Mouse (Mus musculus) forebrain, embryonic 11.5 days (tissue): ENCODE data around the gene Ptges. TPM values are rescaled to one million over a fixed set of nuclear protein-coding genes. Genes with fewer than 3 reads are reported as not detected.

Experiments used
- ATAC-seq: fragments of 200-750 bp; cut with Nextera tagmentation; replicated peaks from 2 replicates; pipeline ENCODE4 v1.8.0; 2017; ENCODE audit warnings: moderate TSS enrichment; ENCODE audit not compliant: low FRiP score
- DNase-seq: peaks from one replicate; pipeline ENCODE4 v3.0.0-alpha.2; 2017; ENCODE audit warnings: low spot score
- H3K27ac ChIP-seq: fragments of 300-500 bp; sonication (generic); 2 replicates; pipeline ENCODE4 v1.5.1; 2014; ENCODE audit warnings: low read depth, low read length
- H3K27me3 ChIP-seq: fragments of 300-500 bp; sonication (generic); 2 replicates; pipeline ENCODE4 v1.6.1; 2014; ENCODE audit warnings: mild to moderate bottlenecking, low read length, mixed read lengths; ENCODE audit not compliant: control insufficient read depth, insufficient read depth
- H3K36me3 ChIP-seq: fragments of 300-500 bp; sonication (generic); 2 replicates; pipeline ENCODE4 v1.6.1; 2014; ENCODE audit warnings: mild to moderate bottlenecking, low read length, moderate library complexity, mixed read lengths; ENCODE audit not compliant: control insufficient read depth, insufficient read depth
- H3K4me1 ChIP-seq: fragments of 300-500 bp; sonication (generic); replicated peaks from 2 replicates; pipeline ENCODE4 v1.6.1; 2014; ENCODE audit warnings: low read length, mixed read lengths; ENCODE audit not compliant: control insufficient read depth, insufficient read depth
- H3K4me2 ChIP-seq: fragments of 300-500 bp; sonication (generic); 2 replicates; pipeline ENCODE4 v1.6.1; 2014; ENCODE audit warnings: low read depth, mild to moderate bottlenecking, low read length, moderate library complexity, mixed read lengths; ENCODE audit not compliant: severe bottlenecking
- H3K4me3 ChIP-seq: fragments of 300-500 bp; sonication (generic); 2 replicates; pipeline ENCODE4 v1.5.1; 2014; ENCODE audit warnings: low read depth, low read length
- H3K9ac ChIP-seq: fragments of 300-500 bp; sonication (generic); 2 replicates; pipeline ENCODE4 v1.6.1; 2014; ENCODE audit warnings: low read length
- H3K9me3 ChIP-seq: fragments of 300-500 bp; sonication (generic); 2 replicates; pipeline ENCODE4 v1.6.1; 2016; ENCODE audit warnings: low read length, mixed read lengths; ENCODE audit not compliant: control insufficient read depth
- WGBS: fragments of 180-500 bp; shearing (Covaris S2); extraction: QIAGEN DNeasy Blood & Tissue Kit; methylation state at CpG from one replicate; pipeline ENCODE4 v1.1.7; 2014; 5-methylcytosine and 5-hydroxymethylcytosine counted together
- polyA plus RNA-seq: library from polyadenylated mRNA; unstranded; fragments of >200 nt; fragmentation: Nextera tagmentation; extraction: Ambion mirVana; gene quantifications from 2 replicates; pipeline ENCODE4 v1.2.1, GENCODE M21; 2014

Gene Ptges
- 4.2 and 5.5 TPM in 2 replicates for polyA plus RNA-seq

DNA sequence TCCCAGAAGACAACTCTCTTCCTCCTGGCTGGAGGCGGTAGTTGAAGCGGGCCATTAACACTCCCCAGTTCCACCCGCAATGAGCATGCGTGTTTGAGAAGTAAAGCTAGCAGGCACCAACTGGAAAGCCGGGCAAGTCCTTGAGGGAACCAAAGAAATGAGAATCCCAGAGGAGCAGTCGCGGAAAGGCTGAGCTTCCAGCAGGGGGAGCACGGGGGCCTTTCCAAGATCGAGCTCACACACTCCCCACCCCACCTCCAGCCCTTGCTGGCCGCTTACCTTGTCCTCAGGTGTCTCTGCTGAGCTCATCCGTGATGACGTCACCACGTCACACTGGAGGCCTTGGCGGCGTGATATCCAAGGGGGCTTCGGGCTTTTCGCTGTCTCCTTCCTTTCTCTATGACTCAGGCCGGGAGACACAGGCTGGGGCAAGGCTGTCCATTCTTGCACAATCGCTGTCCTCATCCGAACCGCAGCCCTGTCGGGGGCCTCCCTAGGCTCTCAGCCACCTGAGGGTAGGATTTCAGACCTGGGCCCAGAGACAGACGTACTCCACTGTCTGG is at the start of gene Ptges:
TSS of gene Ptges (minus strand) at position 381 of the 563 bp plus-strand sequence.
- Histone ChIP-seq H3K27me3 (no peaks in the 10 kb centered on the region), H3K27ac (no peak within 1 kb of the TSS), H3K36me3 (no peaks in the 10 kb centered on the region), H3K9me3 (no peaks in the 10 kb centered on the region), H3K9ac (peak within 1 kb of the TSS; percentile 32), H3K4me1 (peaks cover 5% of the 10 kb centered on the region; the same call in 1 of the 2 replicates), H3K4me3 (peak within 1 kb of the TSS; percentile 16; the same call in 1 of the 2 replicates), H3K4me2 (peak within 1 kb of the TSS; percentile 48)
- 3% methylated on average over 23 of the region's 23 CpGs for WGBS
- DNase-seq (peak; percentile 87), ATAC-seq (peak; percentile 49; the same call in 1 of the 2 replicates)

DNA sequence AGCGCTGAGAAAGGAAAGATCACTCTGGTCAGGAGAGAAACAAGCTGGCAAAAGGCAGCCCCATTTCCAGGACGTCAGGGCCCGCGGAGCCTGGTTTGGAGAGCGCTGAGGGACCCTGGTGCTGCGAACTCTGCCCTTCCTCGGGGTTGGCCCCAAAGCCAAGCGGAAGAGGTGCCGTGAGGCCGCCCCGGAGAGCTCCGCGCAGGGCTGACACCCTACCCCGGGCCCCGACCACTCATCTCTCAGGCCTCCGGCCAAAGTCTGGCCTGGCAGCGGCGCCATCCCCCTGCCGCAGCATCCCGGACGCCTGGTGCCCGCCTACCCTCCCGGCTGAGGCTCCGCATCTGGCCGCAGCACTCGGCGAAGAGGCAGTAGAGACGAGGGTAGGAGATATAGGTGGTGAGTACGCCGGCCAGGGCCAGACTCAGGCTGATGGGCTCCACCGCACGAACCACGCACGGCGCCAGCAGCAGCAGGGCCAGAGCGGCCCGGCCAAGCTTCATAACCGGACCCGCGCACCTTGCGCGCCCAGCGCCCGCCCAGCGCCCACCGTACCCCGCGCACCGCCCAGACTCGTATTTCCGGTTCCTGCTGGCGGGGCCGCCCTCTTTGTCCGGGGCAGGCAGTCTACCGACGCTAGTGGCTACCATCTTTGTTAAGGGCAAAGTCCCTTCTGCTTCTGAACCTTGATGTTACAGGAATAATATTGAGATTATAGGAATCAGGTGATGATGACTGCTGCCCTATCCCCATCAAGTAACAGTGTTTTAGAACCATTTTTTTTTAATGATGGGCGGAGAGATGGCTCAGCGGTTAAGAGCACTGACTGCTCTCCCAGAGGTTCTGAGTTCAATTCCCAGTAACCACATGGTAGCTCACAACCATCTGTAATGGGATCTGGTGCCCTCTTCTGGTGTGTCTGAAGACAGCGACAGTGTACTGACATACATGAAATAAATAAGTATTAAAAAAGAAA is 38.0 kb upstream of the Ptges start, which contains the start of gene Tor1a:
TSS of gene Tor1a (minus strand) at position 582 of the 976 bp plus-strand sequence.
- H3K27ac ChIP-seq = no peak within 1 kb of the TSS
- peak; percentile 94 for ATAC-seq
- peaks cover 6% of the 10 kb centered on the region for H3K4me1 ChIP-seq
- H3K9me3 ChIP-seq = no peaks in the 10 kb centered on the region
- 2% methylated on average over 59 of the region's 59 CpGs for WGBS
- H3K36me3 ChIP-seq = peaks cover 9% of the 10 kb centered on the region; the same call in 1 of the 2 replicates
- peak within 1 kb of the TSS; percentile 74 for H3K9ac ChIP-seq
- H3K4me3 ChIP-seq = peak within 1 kb of the TSS; percentile 75
- peak within 1 kb of the TSS; percentile 79 for H3K4me2 ChIP-seq
- no peaks in the 10 kb centered on the region for H3K27me3 ChIP-seq
- peak; percentile 94 for DNase-seq

DNA sequence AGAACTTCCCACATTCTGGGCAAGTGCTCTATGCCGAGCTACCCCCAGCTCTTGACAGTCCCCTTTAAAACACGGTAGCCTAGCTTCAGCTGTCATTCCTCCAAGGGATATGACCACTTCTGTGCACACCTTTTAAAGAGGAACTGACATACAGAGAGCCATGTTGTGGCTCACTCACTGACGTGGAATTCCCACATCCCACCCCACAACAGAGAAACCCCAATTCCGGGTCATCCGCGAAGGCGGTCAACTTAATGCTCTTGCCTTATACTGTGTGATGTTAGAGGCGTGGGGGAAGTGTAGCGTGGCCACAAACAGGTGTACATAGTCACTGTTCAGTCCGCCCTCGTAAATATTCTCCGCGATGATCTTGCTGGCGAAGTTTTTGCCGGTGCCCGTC is 37.2 kb upstream of the Ptges start:
- Histone ChIP-seq H3K27me3 (no peaks in the 10 kb centered on the region), H3K27ac (no peak overlapping the region), H3K4me2 (peak overlapping the region; percentile 79), H3K9me3 (no peaks in the 10 kb centered on the region), H3K9ac (peak overlapping the region; percentile 74), H3K4me1 (peaks cover 6% of the 10 kb centered on the region), H3K36me3 (peaks cover 14% of the 10 kb centered on the region; the same call in 1 of the 2 replicates), H3K4me3 (peak overlapping the region; percentile 75)
- WGBS = 25% methylated on average over 16 of the region's 16 CpGs
- DNase-seq (no peak), ATAC-seq (no peak)

DNA sequence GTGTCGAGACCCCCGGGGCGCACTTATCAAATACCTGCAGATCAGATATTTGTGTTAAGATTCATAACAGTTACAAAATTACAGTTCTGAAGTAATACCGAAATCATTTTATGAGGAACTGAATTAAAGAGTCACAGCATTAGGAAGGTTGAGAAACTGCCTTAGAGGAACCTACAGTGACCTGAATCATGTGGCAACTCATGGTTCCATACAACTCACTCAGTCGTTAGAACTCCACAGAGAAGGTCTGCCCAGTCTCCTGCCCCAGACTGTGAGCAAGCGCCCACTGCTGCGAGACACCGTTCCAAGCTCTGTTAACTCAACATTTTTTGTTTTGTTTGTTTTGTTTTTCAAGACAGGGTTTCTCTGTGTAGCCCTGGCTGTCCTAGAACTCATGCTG is 36.0 kb upstream of the Ptges start:
- H3K9me3 ChIP-seq = no peaks in the 10 kb centered on the region
- no peak overlapping the region for H3K4me2 ChIP-seq
- WGBS = 96% methylated on average over 8 of the region's 8 CpGs
- no peaks in the 10 kb centered on the region for H3K27me3 ChIP-seq
- ATAC-seq (no peak), DNase-seq (no peak)
- H3K36me3 ChIP-seq = peaks cover 22% of the 10 kb centered on the region
- peaks cover 6% of the 10 kb centered on the region for H3K4me1 ChIP-seq
- no peak overlapping the region for H3K9ac ChIP-seq
- H3K27ac ChIP-seq = no peak overlapping the region
- no peak overlapping the region for H3K4me3 ChIP-seq

DNA sequence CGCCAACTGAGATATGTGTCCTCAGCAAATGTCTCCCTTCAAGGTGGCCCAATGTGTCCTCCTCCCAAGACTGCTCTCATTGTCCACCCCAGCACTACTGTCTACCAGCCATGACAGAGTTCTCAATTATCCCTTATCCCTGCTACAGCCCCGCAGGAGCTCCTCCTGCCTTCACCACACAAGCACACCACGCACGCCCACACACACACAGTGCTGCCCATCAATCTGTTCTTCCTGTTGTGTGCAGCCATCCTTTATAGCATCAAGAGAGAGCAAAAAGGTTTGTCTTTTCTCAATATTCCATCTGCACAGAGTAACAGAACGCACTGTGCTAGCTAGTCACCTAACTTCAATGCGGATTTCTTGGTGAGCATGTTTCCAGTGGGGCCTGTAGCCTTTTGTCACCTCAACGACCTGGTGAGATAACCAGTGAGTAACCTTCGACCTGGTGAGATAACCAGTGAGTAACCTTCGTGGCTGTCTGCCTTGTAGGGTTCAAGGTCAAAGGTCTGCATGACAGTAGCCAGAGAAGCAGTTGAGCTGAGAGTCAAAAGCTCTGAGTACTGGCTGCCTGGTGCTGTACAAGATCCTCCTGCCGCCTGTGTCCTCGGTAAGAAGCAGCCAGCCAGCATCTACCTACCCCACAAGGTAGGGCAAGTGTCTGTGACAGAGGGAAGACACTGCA is 33.0 kb upstream of the Ptges start:
- Histone ChIP-seq H3K27ac (no peak overlapping the region), H3K4me1 (peaks cover 6% of the 10 kb centered on the region), H3K4me3 (no peak overlapping the region), H3K9ac (no peak overlapping the region), H3K36me3 (peaks cover 25% of the 10 kb centered on the region), H3K9me3 (no peaks in the 10 kb centered on the region), H3K4me2 (no peak overlapping the region), H3K27me3 (no peaks in the 10 kb centered on the region)
- DNase-seq (no peak), ATAC-seq (no peak)
- 90% methylated on average over 11 of the region's 11 CpGs for WGBS

DNA sequence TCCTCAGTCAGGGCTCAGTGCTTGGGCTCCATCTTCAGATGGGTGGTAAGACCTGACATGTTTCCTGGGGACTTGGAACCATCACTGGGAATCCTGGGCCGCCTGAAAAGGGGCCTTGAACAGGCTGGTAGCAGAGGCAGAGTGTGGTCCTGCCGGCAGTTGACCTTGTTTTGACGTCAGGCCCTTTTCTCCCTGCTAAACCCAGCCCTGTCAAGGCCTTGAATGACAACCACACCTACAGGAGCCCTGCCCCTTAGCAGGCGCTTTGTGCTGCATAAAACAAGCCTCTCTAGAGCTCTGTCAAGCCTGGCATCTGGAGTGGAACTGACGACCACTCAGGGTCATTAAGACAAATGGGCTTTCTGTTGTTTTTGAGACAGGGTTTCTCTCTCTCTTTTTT is 30.2 kb upstream of the Ptges start:
- Histone ChIP-seq H3K9me3 (no peaks in the 10 kb centered on the region), H3K27ac (no peak overlapping the region), H3K36me3 (peaks cover 29% of the 10 kb centered on the region), H3K4me2 (no peak overlapping the region), H3K4me1 (no peaks in the 10 kb centered on the region), H3K4me3 (no peak overlapping the region), H3K27me3 (no peaks in the 10 kb centered on the region), H3K9ac (no peak overlapping the region)
- no peak for ATAC-seq
- WGBS = 60% methylated on average over 5 of the region's 5 CpGs
- DNase-seq = no peak

DNA sequence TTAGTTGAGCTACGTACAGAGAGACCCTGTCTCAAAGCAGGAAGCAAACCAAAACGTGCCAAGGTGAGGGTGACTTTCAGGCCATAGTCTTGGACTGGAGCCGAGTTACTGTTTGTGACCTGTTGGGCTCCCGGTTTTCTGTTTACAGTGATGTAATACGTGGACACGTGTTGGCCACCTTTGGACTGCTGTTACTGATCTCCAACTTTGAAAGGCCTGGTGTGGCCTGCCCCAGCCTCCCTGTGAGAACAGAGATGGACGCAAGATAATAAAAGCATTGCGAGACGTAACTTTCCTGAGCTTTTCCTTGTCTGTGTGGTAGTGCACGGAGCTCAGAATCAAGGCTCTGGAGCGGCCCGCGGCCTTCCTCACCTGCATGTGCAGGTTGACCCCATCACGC is 29.1 kb upstream of the Ptges start:
- no peak overlapping the region for H3K9ac ChIP-seq
- H3K4me3 ChIP-seq = no peak overlapping the region
- no peak overlapping the region for H3K27ac ChIP-seq
- H3K4me1 ChIP-seq = peaks cover 6% of the 10 kb centered on the region
- H3K9me3 ChIP-seq = no peaks in the 10 kb centered on the region
- peaks cover 26% of the 10 kb centered on the region for H3K36me3 ChIP-seq
- 92% methylated on average over 14 of the region's 14 CpGs for WGBS
- no peaks in the 10 kb centered on the region for H3K27me3 ChIP-seq
- no peak for DNase-seq
- ATAC-seq = no peak
- H3K4me2 ChIP-seq = no peak overlapping the region

DNA sequence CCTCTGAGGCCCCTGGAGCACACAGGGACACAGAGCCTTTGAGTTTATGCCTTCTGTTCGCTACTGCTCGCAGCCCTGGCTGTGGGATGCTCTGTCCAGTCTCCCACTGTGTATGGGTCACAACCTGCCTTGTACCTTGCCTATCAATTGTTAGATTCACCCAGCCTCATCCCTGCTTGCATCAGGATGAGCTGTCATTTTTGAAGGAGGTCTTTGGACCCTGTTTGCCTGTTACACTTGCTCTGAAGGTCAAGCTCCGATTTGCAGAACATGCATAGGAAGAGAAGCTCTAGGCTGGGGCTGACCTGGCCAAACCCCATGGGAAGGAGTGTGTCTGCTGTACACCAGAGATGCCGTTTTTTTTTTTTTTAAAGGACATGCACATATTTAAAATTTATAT is 27.8 kb upstream of the Ptges start:
- WGBS = 89% methylated on average over 4 of the region's 4 CpGs
- Histone ChIP-seq H3K27me3 (no peaks in the 10 kb centered on the region), H3K27ac (no peak overlapping the region), H3K4me3 (no peak overlapping the region), H3K9me3 (no peaks in the 10 kb centered on the region), H3K4me2 (no peak overlapping the region), H3K36me3 (peaks cover 21% of the 10 kb centered on the region), H3K9ac (no peak overlapping the region), H3K4me1 (peaks cover 9% of the 10 kb centered on the region)
- no peak for DNase-seq
- ATAC-seq = no peak
